Mouse (Mus musculus) midbrain, postnatal 0 days (tissue): ENCODE results near the gene Mfsd14a. TPM values are rescaled to one million over a fixed set of nuclear protein-coding genes. Genes with fewer than 3 reads are reported as not detected.
A peak's percentile ranks its signal among the peaks of the same experiment; 100 is the strongest.

ENCODE experiments used
- ATAC-seq: fragments of 200-750 bp; cut with Nextera tagmentation; 2 replicates; pipeline ENCODE4 v1.8.0; 2017; ENCODE audit warnings: moderate number of reproducible peaks, mild to moderate bottlenecking, moderate TSS enrichment, moderate library complexity; ENCODE audit not compliant: low FRiP score
- DNase-seq: peaks from one replicate; pipeline ENCODE4 v3.0.0-alpha.2; 2015; ENCODE audit warnings: low spot score
- H3K27ac ChIP-seq: fragments of 300-500 bp; sonication (generic); 2 replicates; pipeline ENCODE4 v1.5.1; 2014; ENCODE audit warnings: low read depth, mild to moderate bottlenecking, low read length, mixed read lengths
- H3K27me3 ChIP-seq: fragments of 300-500 bp; sonication (generic); 2 replicates; pipeline ENCODE4 v1.6.1; 2014; ENCODE audit warnings: low read length, control low read depth, mixed read lengths; ENCODE audit not compliant: insufficient read depth
- H3K36me3 ChIP-seq: fragments of 300-500 bp; sonication (generic); 2 replicates; pipeline ENCODE4 v1.6.1; 2014; ENCODE audit warnings: low read length, control low read depth, mixed read lengths; ENCODE audit not compliant: insufficient read depth
- H3K4me1 ChIP-seq: fragments of 300-500 bp; sonication (generic); 2 replicates; pipeline ENCODE4 v1.6.1; 2014; ENCODE audit warnings: mild to moderate bottlenecking, control low read depth, antibody characterized with exemption, low read length, mixed read lengths; ENCODE audit not compliant: insufficient read depth
- H3K4me2 ChIP-seq: fragments of 300-500 bp; sonication (generic); 2 replicates; pipeline ENCODE4 v1.6.1; 2014; ENCODE audit warnings: low read depth, mild to moderate bottlenecking, low read length, mixed read lengths; ENCODE audit not compliant: poor library complexity, severe bottlenecking
- H3K4me3 ChIP-seq: fragments of 300-500 bp; sonication (generic); 2 replicates; pipeline ENCODE4 v1.5.1; 2014; ENCODE audit warnings: low read depth, mild to moderate bottlenecking, low read length, moderate library complexity
- H3K9ac ChIP-seq: fragments of 300-500 bp; sonication (generic); replicated peaks from 2 replicates; pipeline ENCODE4 v1.6.1; 2014; ENCODE audit warnings: mild to moderate bottlenecking, low read length, moderate library complexity, mixed read lengths; ENCODE audit not compliant: poor library complexity, severe bottlenecking
- H3K9me3 ChIP-seq: fragments of 300-500 bp; sonication (generic); 2 replicates; pipeline ENCODE4 v1.6.1; 2016; ENCODE audit warnings: low read length, control low read depth
- CTCF ChIP-seq: IDR thresholded peaks from 2 replicates; pipeline ENCODE4 v1.5.1; 2016; ENCODE audit warnings: antibody characterized with exemption, mild to moderate bottlenecking
- WGBS: fragments of 180-500 bp; shearing (Covaris S2); extraction: QIAGEN DNeasy Blood & Tissue Kit; methylation state at CpG from one replicate; pipeline ENCODE4 v1.1.7; 2014; 5-methylcytosine and 5-hydroxymethylcytosine counted together
- polyA plus RNA-seq: library from polyadenylated mRNA; unstranded; fragments of >200 nt; fragmentation: Nextera tagmentation; extraction: Ambion mirVana; gene quantifications from 2 replicates; pipeline ENCODE4 v1.2.1, GENCODE M21; 2015
- total RNA-seq: library from RNA; depleted of rRNA; stranded (reverse); fragments of >200 nt; gene quantifications from 2 replicates; pipeline ENCODE4 v1.2.3, GENCODE M21; 2014

Gene Mfsd14a
- total and polyA plus RNA-seq, 2 experiments from 2014 or later: 50.6 to 51.1 TPM

DNA sequence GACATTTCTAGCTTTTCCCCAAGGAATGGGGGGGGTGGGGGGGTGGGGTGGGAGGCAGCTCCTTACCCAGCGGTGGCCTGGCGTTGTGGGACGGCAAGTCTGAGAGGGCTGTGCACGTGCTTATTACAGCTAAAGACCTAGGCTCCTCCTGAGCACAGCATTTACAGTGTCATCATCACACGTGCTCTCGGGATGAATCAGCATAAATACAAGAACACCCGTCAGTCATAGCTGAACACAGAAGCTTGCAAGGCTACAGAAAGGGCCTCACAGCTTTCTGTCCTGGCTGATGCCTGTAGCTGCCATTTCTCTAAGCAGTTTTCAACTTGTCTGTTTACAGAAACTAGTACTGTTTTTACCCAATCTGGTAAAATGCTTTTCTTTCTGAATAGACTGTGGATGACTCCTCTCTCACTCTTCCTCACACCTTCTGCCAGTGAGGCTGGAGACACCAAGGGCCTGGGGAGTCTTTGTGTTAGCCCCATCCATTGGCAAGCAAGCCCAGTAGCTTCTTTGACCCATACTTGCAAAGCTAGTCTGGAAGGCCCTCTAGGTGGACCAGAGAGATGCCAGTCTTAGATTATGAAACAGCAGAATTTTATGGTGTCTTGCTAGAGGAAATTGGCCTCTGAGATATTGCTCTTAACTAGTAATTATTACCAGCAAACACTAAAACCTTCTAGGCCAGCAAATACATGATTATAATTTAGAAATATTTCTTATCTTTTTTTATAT, 41.7 kb downstream of the Mfsd14a start:
- TF ChIP-seq CTCF: no peak
- H3K9me3 ChIP-seq: no peaks in the 10 kb centered on the region
- ATAC-seq (no peak), DNase-seq (no peak)
- no peak overlapping the region for H3K9ac ChIP-seq
- H3K27me3 ChIP-seq: no peaks in the 10 kb centered on the region
- H3K4me3 ChIP-seq: no peak overlapping the region
- H3K36me3 ChIP-seq: peaks cover 3% of the 10 kb centered on the region; the same call in 1 of the 2 replicates
- H3K4me1 ChIP-seq: no peaks in the 10 kb centered on the region
- no peak overlapping the region for H3K4me2 ChIP-seq
- WGBS: 91% methylated on average over 7 of the region's 7 CpGs
- no peak overlapping the region for H3K27ac ChIP-seq

DNA sequence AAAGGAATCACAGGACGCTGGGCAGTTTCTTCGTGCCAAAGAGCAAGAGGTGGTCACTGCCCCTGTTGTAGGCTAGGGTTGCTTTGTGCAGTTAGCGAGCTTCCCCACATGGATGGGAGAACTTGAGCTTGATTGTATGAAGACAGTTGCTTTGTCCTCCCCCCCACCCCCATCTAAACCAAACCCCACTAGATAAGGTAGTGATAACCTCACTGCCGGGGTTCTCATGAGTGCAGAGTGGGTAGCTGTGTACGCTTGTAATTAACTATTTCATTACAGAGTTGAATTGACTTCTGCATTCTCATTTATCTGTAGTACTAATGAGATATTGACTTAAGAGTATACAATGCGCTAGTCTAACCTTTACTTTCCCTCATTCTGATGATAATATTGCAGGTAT, 43.6 kb downstream of the Mfsd14a start:
- H3K27me3 ChIP-seq: no peaks in the 10 kb centered on the region
- H3K27ac ChIP-seq: no peak overlapping the region
- H3K9ac ChIP-seq: no peak overlapping the region
- H3K4me2 ChIP-seq: no peak overlapping the region
- H3K36me3 ChIP-seq: peaks cover 9% of the 10 kb centered on the region
- WGBS: 90% methylated on average over 6 of the region's 6 CpGs
- no peaks in the 10 kb centered on the region for H3K9me3 ChIP-seq
- no peak for TF ChIP-seq CTCF
- H3K4me3 ChIP-seq: no peak overlapping the region
- DNase-seq (no peak), ATAC-seq (no peak)
- H3K4me1 ChIP-seq: no peaks in the 10 kb centered on the region

DNA sequence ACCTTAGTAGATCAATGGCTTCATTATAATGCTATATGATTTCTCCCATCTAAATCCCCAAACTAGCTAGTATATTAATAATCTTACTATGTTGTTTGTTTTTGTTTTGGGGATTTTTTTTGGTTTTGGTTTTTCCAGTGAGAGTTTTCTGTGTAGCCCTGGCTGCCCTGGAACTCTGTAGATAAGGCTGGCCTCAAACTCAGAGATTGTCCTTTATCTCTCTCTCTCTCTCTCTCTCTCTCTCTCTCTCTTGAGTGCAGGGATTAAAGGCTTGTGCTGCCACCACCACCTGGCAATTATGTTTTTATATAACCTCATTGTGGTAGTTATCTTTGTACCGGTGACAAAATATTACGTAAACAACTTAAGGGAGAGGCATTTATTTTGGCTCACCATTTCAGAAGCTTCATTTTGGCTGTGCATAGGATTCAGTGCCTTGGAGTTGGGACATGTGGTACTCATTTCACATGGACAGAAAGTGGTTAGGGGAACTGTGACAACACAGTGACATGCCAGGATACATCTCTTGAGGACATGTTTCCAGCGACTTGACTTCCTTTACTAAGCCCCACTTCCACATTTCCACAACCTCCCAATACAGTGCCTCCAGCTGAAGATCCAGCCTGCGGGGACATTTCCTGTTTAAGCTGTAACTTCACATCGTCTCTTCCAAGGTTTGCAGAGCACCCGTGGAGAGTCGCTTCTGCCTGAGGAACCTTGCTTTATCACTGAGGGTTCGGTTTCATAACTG, 47.0 kb downstream of the Mfsd14a start:
- Histone ChIP-seq H3K9ac (no peak overlapping the region), H3K27me3 (no peaks in the 10 kb centered on the region), H3K4me1 (no peaks in the 10 kb centered on the region), H3K4me2 (no peak overlapping the region), H3K4me3 (no peak overlapping the region), H3K27ac (no peak overlapping the region), H3K9me3 (no peaks in the 10 kb centered on the region), H3K36me3 (peaks cover 11% of the 10 kb centered on the region)
- ATAC-seq: no peak
- no peak for TF ChIP-seq CTCF
- 91% methylated on average over 8 of the region's 8 CpGs for WGBS
- no peak for DNase-seq

DNA sequence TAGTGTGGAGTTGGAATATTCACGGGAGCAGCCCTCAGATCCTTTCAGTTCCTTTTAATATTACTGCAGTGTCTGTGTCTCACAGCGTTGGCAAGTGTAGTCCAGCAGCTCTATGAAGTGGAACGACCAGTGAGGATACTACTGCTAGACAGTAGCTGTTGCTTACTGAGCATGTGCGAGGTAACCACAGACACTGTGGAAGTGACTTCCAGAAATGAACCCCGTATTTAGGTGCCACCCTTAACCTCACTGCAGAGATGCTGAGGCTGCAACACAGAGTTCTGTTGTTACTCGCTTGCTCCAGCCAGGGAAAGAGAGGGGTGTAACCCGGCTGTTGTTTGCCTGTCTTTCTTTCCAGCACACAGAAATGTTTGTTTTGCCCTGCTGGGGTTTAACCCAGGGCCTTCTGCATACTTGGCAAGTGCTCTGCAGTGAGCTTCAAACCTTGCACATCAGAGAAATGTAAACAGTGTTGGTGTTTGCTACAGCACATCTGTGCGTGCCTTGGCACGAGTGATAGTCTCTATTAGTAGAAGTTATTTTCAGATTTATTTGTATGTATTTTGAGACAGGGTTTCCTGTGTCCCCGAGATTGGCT, 48.1 kb downstream of the Mfsd14a start, which contains the start of gene Trmt13:
Trmt13 (minus strand) TSS at position 293 of the 598 bp plus-strand sequence.
- no peaks in the 10 kb centered on the region for H3K9me3 ChIP-seq
- H3K4me3 ChIP-seq: no peak within 1 kb of the TSS
- 76% methylated on average over 10 of the region's 10 CpGs for WGBS
- H3K9ac ChIP-seq: no peak within 1 kb of the TSS
- ATAC-seq: no peak
- no peaks in the 10 kb centered on the region for H3K4me1 ChIP-seq
- no peaks in the 10 kb centered on the region for H3K27me3 ChIP-seq
- TF ChIP-seq CTCF: no peak
- H3K27ac ChIP-seq: no peak within 1 kb of the TSS
- H3K4me2 ChIP-seq: no peak within 1 kb of the TSS
- DNase-seq: peak; percentile 4
- H3K36me3 ChIP-seq: peaks cover 12% of the 10 kb centered on the region

DNA sequence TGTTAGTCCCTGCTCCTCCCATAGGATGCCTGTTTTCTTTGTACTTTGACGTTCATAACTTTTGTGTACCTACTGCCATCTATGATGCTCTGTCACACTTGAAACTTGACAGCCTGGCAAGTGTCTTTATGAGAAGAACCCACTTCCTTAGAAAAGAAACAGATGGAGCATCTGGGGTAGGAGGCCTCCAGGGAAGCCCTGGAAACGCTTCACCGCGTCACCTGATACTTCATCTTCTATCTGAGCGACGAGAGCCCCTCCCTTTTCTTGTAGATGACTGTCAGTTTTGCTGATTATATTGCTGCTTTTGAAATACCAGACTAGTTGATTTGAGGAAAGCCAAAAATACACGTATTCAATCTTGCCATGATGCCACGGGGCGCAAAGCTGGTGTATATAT, 57.9 kb downstream of the Mfsd14a start:
- no peaks in the 10 kb centered on the region for H3K27me3 ChIP-seq
- 81% methylated on average over 9 of the region's 9 CpGs for WGBS
- H3K36me3 ChIP-seq: no peaks in the 10 kb centered on the region
- DNase-seq (peak; percentile 28), ATAC-seq (no peak)
- H3K9ac ChIP-seq: no peak overlapping the region
- no peak overlapping the region for H3K4me3 ChIP-seq
- no peak overlapping the region for H3K4me2 ChIP-seq
- no peak for TF ChIP-seq CTCF
- no peak overlapping the region for H3K27ac ChIP-seq
- no peaks in the 10 kb centered on the region for H3K4me1 ChIP-seq
- no peaks in the 10 kb centered on the region for H3K9me3 ChIP-seq

DNA sequence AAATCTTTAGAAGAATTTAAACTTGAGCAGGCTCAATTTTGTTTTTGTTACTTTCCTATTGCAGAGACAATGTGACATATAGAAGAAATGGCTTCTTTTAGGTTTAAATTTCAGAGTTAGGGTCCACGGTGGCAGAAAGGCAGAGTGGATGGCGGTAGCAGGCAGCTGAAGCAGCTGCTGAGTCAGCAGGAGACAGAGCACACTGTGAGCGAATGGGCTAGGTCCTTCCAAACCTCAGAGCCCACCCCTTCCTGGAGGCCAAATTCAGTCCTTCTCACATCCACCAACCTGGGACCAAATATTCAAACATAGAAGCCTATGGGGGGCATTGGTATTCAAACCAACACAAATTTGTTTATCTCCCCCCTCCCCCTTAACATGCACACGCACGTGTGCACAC, 60.7 kb downstream of the Mfsd14a start:
- H3K4me3 ChIP-seq: no peak overlapping the region
- DNase-seq (no peak), ATAC-seq (no peak)
- H3K27me3 ChIP-seq: no peaks in the 10 kb centered on the region
- H3K36me3 ChIP-seq: no peaks in the 10 kb centered on the region
- no peak overlapping the region for H3K4me2 ChIP-seq
- H3K4me1 ChIP-seq: no peaks in the 10 kb centered on the region
- no peak overlapping the region for H3K9ac ChIP-seq
- 91% methylated on average over 5 of the region's 5 CpGs for WGBS
- no peak for TF ChIP-seq CTCF
- H3K27ac ChIP-seq: no peak overlapping the region
- no peaks in the 10 kb centered on the region for H3K9me3 ChIP-seq
